Mouse (Mus musculus) embryonic facial prominence, embryonic 13.5 days (tissue): ENCODE results near the gene Cyp3a13. TPM values are rescaled to one million over a fixed set of nuclear protein-coding genes. Genes with fewer than 3 reads are reported as not detected.
A peak's percentile ranks its signal among the peaks of the same experiment; 100 is the strongest.
"Not testable (repeated sequence)": the region's sequence is repeated elsewhere in the genome, so short reads cannot be mapped to it uniquely, and the experiment has no call there.

Source experiments
- ATAC-seq: fragments of 200-750 bp; cut with Nextera tagmentation; 2 replicates; pipeline ENCODE4 v1.8.0; 2017; ENCODE audit warnings: low read depth; ENCODE audit not compliant: insufficient number of reproducible peaks, insufficient read depth, low FRiP score, low TSS enrichment
- H3K27ac ChIP-seq: fragments of 300-500 bp; sonication (generic); 2 replicates; pipeline ENCODE4 v1.5.1; 2015; ENCODE audit warnings: moderate library complexity, mild to moderate bottlenecking, inconsistent platforms
- H3K27me3 ChIP-seq: fragments of 300-500 bp; sonication (generic); 2 replicates; pipeline ENCODE4 v1.6.1; 2015; ENCODE audit warnings: mild to moderate bottlenecking, inconsistent platforms
- H3K36me3 ChIP-seq: fragments of 300-500 bp; sonication (generic); 2 replicates; pipeline ENCODE4 v1.6.1; 2015; ENCODE audit warnings: mild to moderate bottlenecking, inconsistent platforms
- H3K4me1 ChIP-seq: fragments of 300-500 bp; sonication (generic); 2 replicates; pipeline ENCODE4 v1.6.1; 2015; ENCODE audit warnings: inconsistent platforms
- H3K4me2 ChIP-seq: fragments of 300-500 bp; sonication (generic); 2 replicates; pipeline ENCODE4 v1.6.1; 2015; ENCODE audit warnings: moderate library complexity, mild to moderate bottlenecking, inconsistent platforms
- H3K4me3 ChIP-seq: fragments of 300-500 bp; sonication (generic); 2 replicates; pipeline ENCODE4 v1.5.1; 2015; ENCODE audit warnings: mild to moderate bottlenecking, inconsistent platforms
- H3K9ac ChIP-seq: fragments of 300-500 bp; sonication (generic); 2 replicates; pipeline ENCODE4 v1.6.1; 2015; ENCODE audit warnings: mild to moderate bottlenecking, inconsistent platforms
- H3K9me3 ChIP-seq: fragments of 300-500 bp; sonication (generic); 2 replicates; pipeline ENCODE4 v1.6.1; 2016; ENCODE audit warnings: inconsistent platforms
- WGBS: fragments of 180-500 bp; shearing (Covaris S2); methylation state at CpG from one replicate; pipeline ENCODE4 v1.1.7; 2015; ENCODE audit warnings: mixed read lengths; 5-methylcytosine and 5-hydroxymethylcytosine counted together
- polyA plus RNA-seq: library from polyadenylated mRNA; unstranded; fragments of >200 nt; fragmentation: Nextera tagmentation; extraction: Ambion mirVana; gene quantifications from 2 replicates; pipeline ENCODE4 v1.2.1, GENCODE M21; 2015

The Cyp3a13 gene
- 0.34 TPM in 1 of 2 replicates, not detected in the other for polyA plus RNA-seq

GRCm38 (mm10) chr5:137921532-137921931 lies at the start of gene Cyp3a13:
Gene Cyp3a13 (minus strand): TSS chr5:137921619.
- no peak for ATAC-seq
- no peak within 1 kb of the TSS for H3K9ac ChIP-seq
- H3K4me1 ChIP-seq, result no peaks in the 10 kb centered on the region
- H3K27ac ChIP-seq, result no peak within 1 kb of the TSS
- no peaks in the 10 kb centered on the region for H3K27me3 ChIP-seq
- H3K9me3 ChIP-seq, result no peaks in the 10 kb centered on the region
- H3K36me3 ChIP-seq, result no peaks in the 10 kb centered on the region
- 50% methylated on average over 2 of the region's 2 CpGs for WGBS
- no peak within 1 kb of the TSS for H3K4me2 ChIP-seq
- H3K4me3 ChIP-seq, result no peak within 1 kb of the TSS

GRCm38 (mm10) chr5:137966492-137966891 lies 45.1 kb upstream of the Cyp3a13 start:
- Histone ChIP-seq H3K9me3 (no peaks in the 10 kb centered on the region), H3K27ac (no peak overlapping the region), H3K4me1 (no peaks in the 10 kb centered on the region), H3K27me3 (no peaks in the 10 kb centered on the region), H3K36me3 (no peaks in the 10 kb centered on the region), H3K4me2 (no peak overlapping the region), H3K9ac (no peak overlapping the region), H3K4me3 (no peak overlapping the region)
- ATAC-seq, result peak; percentile 43; the same call in 1 of the 2 replicates

- ATAC-seq, result no peak
- H3K4me3 ChIP-seq, result no peak within 1 kb of the TSS
- 42% methylated on average over 8 of the region's 8 CpGs for WGBS
- no peak within 1 kb of the TSS for H3K9ac ChIP-seq
- H3K27ac ChIP-seq, result no peak within 1 kb of the TSS
- H3K36me3 ChIP-seq, result no peaks in the 10 kb centered on the region
- no peak within 1 kb of the TSS for H3K4me2 ChIP-seq
- H3K9me3 ChIP-seq, result no peaks in the 10 kb centered on the region
- no peaks in the 10 kb centered on the region for H3K27me3 ChIP-seq
- H3K4me1 ChIP-seq, result no peaks in the 10 kb centered on the region
Measured at GRCm38 (mm10) chr5:137962945-137963344, 41.5 kb upstream of the Cyp3a13 start, which contains the start of gene Gjc3. Gene Gjc3 (minus strand): TSS chr5:137963098.

- Histone ChIP-seq H3K4me2 (no peak overlapping the region), H3K9me3 (no peaks in the 10 kb centered on the region), H3K4me3 (no peak overlapping the region), H3K27me3 (no peaks in the 10 kb centered on the region), H3K27ac (no peak overlapping the region), H3K9ac (no peak overlapping the region), H3K36me3 (no peaks in the 10 kb centered on the region), H3K4me1 (no peaks in the 10 kb centered on the region)
- 86% methylated on average over 3 of the region's 3 CpGs for WGBS
- no peak for ATAC-seq
Measured at GRCm38 (mm10) chr5:137956404-137956803, 35.0 kb upstream of the Cyp3a13 start.

- no peak overlapping the region for H3K9ac ChIP-seq
- H3K36me3 ChIP-seq, result no peaks in the 10 kb centered on the region
- H3K4me1 ChIP-seq, result no peaks in the 10 kb centered on the region
- 37% methylated on average over 6 of the region's 6 CpGs for WGBS
- H3K27ac ChIP-seq, result no peak overlapping the region
- no peak overlapping the region for H3K4me3 ChIP-seq
- no peak for ATAC-seq
- H3K27me3 ChIP-seq, result no peaks in the 10 kb centered on the region
- H3K4me2 ChIP-seq, result no peak overlapping the region
- no peaks in the 10 kb centered on the region for H3K9me3 ChIP-seq
Measured at GRCm38 (mm10) chr5:137951218-137951617, 29.8 kb upstream of the Cyp3a13 start.

GRCm38 (mm10) chr5:137947303-137947702 lies 25.9 kb upstream of the Cyp3a13 start:
- Histone ChIP-seq H3K9ac (no peak overlapping the region), H3K36me3 (no peaks in the 10 kb centered on the region), H3K4me1 (no peaks in the 10 kb centered on the region), H3K9me3 (no peaks in the 10 kb centered on the region), H3K4me3 (no peak overlapping the region), H3K27ac (no peak overlapping the region), H3K4me2 (no peak overlapping the region), H3K27me3 (no peaks in the 10 kb centered on the region)
- no peak for ATAC-seq

- H3K27me3 ChIP-seq, result no peaks in the 10 kb centered on the region
- H3K4me1 ChIP-seq, result no peaks in the 10 kb centered on the region
- WGBS, result 84% methylated on average over 1 of the region's 1 CpGs
- H3K27ac ChIP-seq, result no peak overlapping the region
- no peaks in the 10 kb centered on the region for H3K9me3 ChIP-seq
- H3K36me3 ChIP-seq, result no peaks in the 10 kb centered on the region
- H3K4me3 ChIP-seq, result no peak overlapping the region
- H3K4me2 ChIP-seq, result no peak overlapping the region
- ATAC-seq, result no peak
- H3K9ac ChIP-seq, result no peak overlapping the region
Measured at GRCm38 (mm10) chr5:137943133-137943532, 21.7 kb upstream of the Cyp3a13 start.

GRCm38 (mm10) chr5:137940948-137941347 lies 19.5 kb upstream of the Cyp3a13 start:
- Histone ChIP-seq H3K4me2 (no peak overlapping the region), H3K9me3 (no peaks in the 10 kb centered on the region), H3K36me3 (no peaks in the 10 kb centered on the region), H3K4me1 (no peaks in the 10 kb centered on the region), H3K4me3 (no peak overlapping the region), H3K27me3 (no peaks in the 10 kb centered on the region), H3K9ac (no peak overlapping the region), H3K27ac (no peak overlapping the region)
- 82% methylated on average over 4 of the region's 4 CpGs for WGBS
- ATAC-seq, result no peak

GRCm38 (mm10) chr5:137937238-137937637 lies 15.8 kb upstream of the Cyp3a13 start:
- Histone ChIP-seq H3K4me3 (no peak overlapping the region), H3K4me2 (no peak overlapping the region), H3K36me3 (no peaks in the 10 kb centered on the region), H3K27me3 (no peaks in the 10 kb centered on the region), H3K9ac (no peak overlapping the region), H3K9me3 (no peaks in the 10 kb centered on the region), H3K27ac (no peak overlapping the region), H3K4me1 (no peaks in the 10 kb centered on the region)
- no peak for ATAC-seq
- WGBS, result 59% methylated on average over 4 of the region's 4 CpGs

- WGBS, result 89% methylated on average over 2 of the region's 2 CpGs
- H3K9ac ChIP-seq, result no peak overlapping the region
- no peak for ATAC-seq
- no peak overlapping the region for H3K27ac ChIP-seq
- H3K4me1 ChIP-seq, result no peaks in the 10 kb centered on the region
- no peaks in the 10 kb centered on the region for H3K27me3 ChIP-seq
- no peaks in the 10 kb centered on the region for H3K36me3 ChIP-seq
- H3K4me3 ChIP-seq, result no peak overlapping the region
- no peak overlapping the region for H3K4me2 ChIP-seq
- no peaks in the 10 kb centered on the region for H3K9me3 ChIP-seq
Measured at GRCm38 (mm10) chr5:137936486-137936885, 15.1 kb upstream of the Cyp3a13 start.

GRCm38 (mm10) chr5:137933934-137934333 lies 12.5 kb upstream of the Cyp3a13 start:
- H3K36me3 ChIP-seq, H3K9ac ChIP-seq, H3K4me1 ChIP-seq, ATAC-seq, H3K27ac ChIP-seq, H3K27me3 ChIP-seq, H3K4me2 ChIP-seq, H3K4me3 ChIP-seq, H3K9me3 ChIP-seq: not testable (repeated sequence)
- 66% methylated on average over 2 of the region's 2 CpGs for WGBS

GRCm38 (mm10) chr5:137928439-137928838 lies 7.0 kb upstream of the Cyp3a13 start:
- Histone ChIP-seq H3K4me3 (no peak overlapping the region), H3K9me3 (no peaks in the 10 kb centered on the region), H3K36me3 (no peaks in the 10 kb centered on the region), H3K4me2 (no peak overlapping the region), H3K9ac (no peak overlapping the region), H3K4me1 (no peaks in the 10 kb centered on the region), H3K27me3 (no peaks in the 10 kb centered on the region), H3K27ac (no peak overlapping the region)
- no peak for ATAC-seq
- 79% methylated on average over 11 of the region's 11 CpGs for WGBS

- no peaks in the 10 kb centered on the region for H3K27me3 ChIP-seq
- no peak overlapping the region for H3K4me2 ChIP-seq
- no peak for ATAC-seq
- H3K9ac ChIP-seq, result no peak overlapping the region
- H3K36me3 ChIP-seq, result no peaks in the 10 kb centered on the region
- H3K4me1 ChIP-seq, result no peaks in the 10 kb centered on the region
- no peak overlapping the region for H3K4me3 ChIP-seq
- no peaks in the 10 kb centered on the region for H3K9me3 ChIP-seq
- no peak overlapping the region for H3K27ac ChIP-seq
Measured at GRCm38 (mm10) chr5:137922171-137922570, 752 bp upstream of the Cyp3a13 start.
